Mouse (Mus musculus) adrenal gland (tissue): ENCODE data around the gene Kctd11.

Experiments used
- intact Hi-C: fragments of 180-260 bp; cut with DNase I; formaldehyde crosslinking; loops from one replicate; pipeline ENCODE4 v1.15.1; 2025

The Kctd11 gene

GRCm38 (mm10) chr11:69912716-69913530, 31.7 kb upstream of the Kctd11 start:
- intact Hi-C loops: no loop called here

- intact Hi-C loops: no loop called here
Observed at GRCm38 (mm10) chr11:69911701-69912100, 30.5 kb upstream of the Kctd11 start.

GRCm38 (mm10) chr11:69910781-69911560, 29.8 kb upstream of the Kctd11 start:
- intact Hi-C loops: no loop called here

DNA sequence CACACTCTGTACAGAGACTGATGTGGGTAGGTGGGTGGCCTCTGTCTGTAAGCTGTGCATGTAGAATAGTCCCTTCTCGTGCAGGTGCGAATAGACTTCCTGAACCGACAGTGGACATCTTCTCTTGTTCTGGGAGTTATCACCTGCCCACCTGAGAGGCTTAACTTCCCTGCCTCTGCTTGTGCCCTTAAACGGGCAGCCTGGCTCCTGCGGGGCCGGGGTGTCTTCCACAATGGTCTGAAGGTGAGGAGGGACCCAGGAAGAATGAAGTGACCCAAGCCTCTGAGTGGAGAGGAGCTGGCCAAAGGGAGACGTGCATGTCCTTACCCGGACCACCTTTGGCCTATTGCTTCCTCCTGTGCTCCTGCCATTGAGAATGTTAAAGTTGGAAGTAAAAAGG, 29.0 kb upstream of the Kctd11 start:
- intact Hi-C loops: no loop called here

DNA sequence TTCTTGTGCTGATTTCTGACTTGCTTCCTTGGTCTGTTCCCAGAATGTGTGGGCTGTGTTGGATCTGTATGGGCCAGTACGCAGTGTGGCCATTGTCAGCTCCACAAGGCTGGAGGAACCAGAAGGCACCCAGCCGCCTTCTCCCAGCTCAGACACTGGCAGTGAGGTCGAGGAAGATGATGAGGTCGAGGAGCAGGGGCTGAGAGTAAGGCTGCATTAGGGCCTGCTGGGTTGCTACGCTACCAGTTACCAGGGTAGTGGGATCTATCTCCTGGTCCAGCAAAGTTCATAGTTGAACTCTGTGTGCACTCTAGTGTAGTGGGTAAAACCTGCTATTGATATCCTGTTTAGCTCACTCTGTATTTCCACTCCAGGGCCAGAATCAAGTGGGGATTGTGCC, 28.0 kb upstream of the Kctd11 start:
- intact Hi-C loops: no loop called here

GRCm38 (mm10) chr11:69908645-69909044, 27.4 kb upstream of the Kctd11 start:
- intact Hi-C loops: no loop called here

- intact Hi-C loops: no loop called here
Observed at GRCm38 (mm10) chr11:69904311-69904710, 23.1 kb upstream of the Kctd11 start.

DNA sequence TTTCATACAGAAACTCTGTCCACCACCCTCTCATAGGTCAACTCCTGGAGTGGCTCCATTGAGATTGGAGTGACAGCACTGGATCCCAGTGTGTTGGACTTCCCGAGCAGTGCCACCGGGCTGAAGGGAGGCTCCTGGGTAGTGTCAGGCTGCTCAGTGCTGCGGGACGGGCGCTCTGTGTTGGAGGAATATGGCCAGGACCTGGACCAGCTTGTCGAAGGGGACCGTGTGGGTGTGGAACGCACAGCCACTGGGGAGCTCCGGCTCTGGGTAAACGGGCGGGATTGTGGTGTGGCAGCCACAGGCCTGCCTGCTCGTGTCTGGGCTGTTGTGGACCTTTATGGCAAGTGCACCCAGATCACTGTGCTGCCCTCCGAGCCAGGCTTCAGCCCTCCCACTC, 21.8 kb upstream of the Kctd11 start:
- intact Hi-C loops: no loop called here

GRCm38 (mm10) chr11:69901993-69902392, 20.8 kb upstream of the Kctd11 start:
- intact Hi-C loops: no loop called here

- intact Hi-C loops: no loop called here
Observed at GRCm38 (mm10) chr11:69901406-69901846, 20.2 kb upstream of the Kctd11 start.

DNA sequence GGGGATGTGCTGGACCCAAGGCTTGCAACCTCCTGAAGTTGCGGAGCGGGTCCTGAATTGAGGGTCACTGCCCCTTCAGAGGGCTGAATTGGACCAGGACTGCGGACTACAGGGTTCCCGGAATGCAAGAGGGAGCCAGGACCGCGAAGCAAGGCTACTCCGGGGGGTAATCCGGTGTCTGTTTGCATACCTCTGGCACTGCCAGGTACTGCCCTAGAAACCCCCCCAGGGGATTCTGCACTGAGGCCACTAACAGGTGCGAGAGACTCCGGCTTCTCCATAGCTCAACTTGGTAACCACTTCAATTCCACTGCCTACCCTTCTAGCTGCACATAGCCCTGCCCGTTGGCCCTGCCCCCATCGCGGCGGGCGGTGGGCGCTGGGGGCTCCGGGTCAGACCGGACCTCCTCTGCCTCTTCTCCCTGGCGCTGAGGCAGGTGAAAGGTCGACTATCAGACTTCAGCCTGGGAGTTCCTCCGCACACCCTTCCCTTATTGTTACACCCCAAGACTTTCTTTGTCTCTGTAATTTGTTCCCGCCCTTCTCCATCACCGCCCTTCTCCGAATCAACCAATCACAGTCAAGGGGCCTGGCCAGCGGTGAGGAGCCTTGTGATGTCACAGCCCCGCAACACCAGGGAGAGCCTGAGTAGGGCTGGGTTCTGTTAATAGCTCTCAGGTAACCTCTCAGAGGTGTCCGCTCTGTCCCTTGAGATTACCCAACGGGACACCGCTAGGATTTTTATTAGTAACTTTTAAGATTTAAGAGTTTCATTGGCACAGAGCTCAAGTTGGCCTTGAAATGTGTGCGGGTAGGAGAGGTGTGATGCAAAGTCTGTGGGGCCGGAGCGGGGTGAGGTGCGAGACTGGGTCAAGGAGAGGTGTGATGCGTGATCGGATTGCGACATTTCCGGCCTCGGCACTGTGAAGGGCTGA, 19.5 kb upstream of the Kctd11 start, which contains the start of the genes 2810408A11Rik and Neurl4:
Gene 2810408A11Rik (minus strand): TSS at position 517 of the 935 bp plus-strand sequence.
Gene Neurl4 (plus strand): TSS at position 602 of the 935 bp plus-strand sequence.
- intact Hi-C loops: no loop called here

- intact Hi-C loops: no loop called here
Observed at GRCm38 (mm10) chr11:69899870-69900269, 18.7 kb upstream of the Kctd11 start.

DNA sequence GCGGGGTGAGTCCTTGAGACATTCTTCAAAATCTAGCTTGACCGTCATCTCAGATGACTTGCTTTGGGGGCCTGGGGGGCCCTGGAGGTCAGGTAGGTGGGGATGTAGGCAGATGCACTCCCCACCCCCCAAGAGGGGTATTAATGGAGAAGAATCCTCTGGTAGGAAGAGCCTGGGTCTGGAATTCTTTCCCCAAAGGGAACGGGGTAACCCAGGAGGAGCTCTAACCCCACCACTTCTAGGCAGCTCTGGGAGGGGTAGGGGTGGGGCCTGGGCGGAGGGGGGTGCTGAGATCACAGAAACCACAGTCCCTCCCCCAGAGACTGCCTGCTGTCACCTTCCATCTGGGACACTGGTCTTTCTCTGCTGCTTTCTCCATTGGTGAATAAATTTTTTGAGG, 14.1 kb upstream of the Kctd11 start, which contains the start of gene Acap1:
Gene Acap1 (minus strand): TSS at position 249 of the 400 bp plus-strand sequence.
- intact Hi-C loops: no loop called here

GRCm38 (mm10) chr11:69894671-69895070, 13.5 kb upstream of the Kctd11 start:
- intact Hi-C loops: no loop called here

GRCm38 (mm10) chr11:69891482-69891881, 10.3 kb upstream of the Kctd11 start:
- intact Hi-C loops: no loop called here

GRCm38 (mm10) chr11:69886907-69887635, 5.9 kb upstream of the Kctd11 start:
- intact Hi-C loops: no loop called here

DNA sequence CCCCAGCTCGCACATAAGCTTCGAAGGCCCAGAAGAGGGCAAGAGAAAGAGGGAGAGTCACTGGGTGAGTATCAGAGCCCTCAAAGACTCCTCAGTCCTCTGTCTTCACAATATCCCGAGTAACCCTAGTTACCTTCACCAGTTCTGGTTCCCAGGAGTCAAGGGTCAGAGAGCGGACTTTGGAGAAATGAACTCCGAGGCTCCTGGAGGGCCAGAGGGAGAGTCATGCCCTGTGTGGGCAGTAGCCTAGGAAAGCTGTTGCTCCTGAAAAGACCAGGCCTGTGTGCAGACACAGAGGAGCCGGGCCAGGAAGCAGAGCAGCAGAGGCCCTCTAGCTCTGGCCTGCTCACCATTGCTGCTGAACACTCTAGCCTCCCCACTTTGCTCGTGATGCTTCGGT, 3.5 kb upstream of the Kctd11 start:
- intact Hi-C loops: no loop called here

DNA sequence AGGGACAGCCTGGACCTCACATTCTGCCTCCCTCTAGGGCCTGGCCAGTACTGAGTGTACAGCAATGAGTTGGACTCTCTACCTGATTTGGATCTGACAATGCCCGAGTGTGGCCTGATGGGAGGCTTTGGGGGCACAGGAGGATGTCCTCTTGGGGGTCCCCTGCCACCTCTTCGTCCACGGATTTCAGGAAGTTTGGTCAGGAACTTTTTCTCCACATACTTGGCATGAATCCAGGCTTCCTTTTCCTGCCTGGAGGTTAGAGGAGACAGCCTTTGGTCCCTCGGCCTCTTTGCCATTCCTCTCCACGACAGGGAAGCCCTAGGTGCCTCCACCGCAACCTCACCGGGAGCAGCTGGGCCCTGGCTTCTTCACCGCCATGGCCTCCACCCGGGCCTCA, 3.0 kb upstream of the Kctd11 start:
- intact Hi-C loops: no loop called here

- intact Hi-C loops: no loop called here
Observed at GRCm38 (mm10) chr11:69883527-69884151, 2.4 kb upstream of the Kctd11 start.

DNA sequence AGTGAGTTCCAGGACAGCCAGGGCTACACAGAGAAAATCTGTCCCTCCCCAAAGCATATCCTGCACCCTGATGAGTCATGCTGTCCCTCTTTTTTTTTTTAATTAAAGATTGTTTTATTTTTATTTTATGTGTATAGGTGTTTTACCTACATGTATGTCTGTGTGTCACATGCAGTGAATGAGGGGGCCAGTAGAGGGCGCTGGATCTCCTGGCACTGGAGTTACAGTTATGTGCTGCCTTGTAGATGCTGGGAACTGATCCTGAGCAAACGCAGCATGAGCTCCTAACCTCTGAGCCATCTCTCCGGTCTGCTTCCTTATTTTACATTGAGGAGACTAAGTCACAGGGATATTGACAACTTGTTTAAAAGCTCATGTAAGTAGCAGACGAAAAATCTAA, 1.9 kb upstream of the Kctd11 start:
- intact Hi-C loops: no loop called here
